Comparison of ENCODE assay signal across 8 mouse cellular contexts in genomic region chr9:15493925-15494558, GRCm38 (mm10). TPM values are rescaled to one million over a fixed set of nuclear protein-coding genes. Genes with fewer than 3 reads are reported as not detected.
A peak's percentile ranks its signal among the peaks of the same experiment; 100 is the strongest.
DNase-seq lines count a peak whose midpoint lies in the region; ATAC-seq and TF ChIP-seq lines count a peak whose summit lies in the region.

No protein-coding gene starts in this region.

- WGBS in heart, adult 2 months, result 5% methylated on average over 35 of the region's 37 CpGs
- WGBS in limb, embryonic 12.5 days, result 4% methylated on average over 31 of the region's 37 CpGs
- WGBS in midbrain, embryonic 12.5 days, result 2% methylated on average over 34 of the region's 37 CpGs

- peaks cover 6% of the 10 kb centered on the region; the same call in 1 of the 2 replicates for H3K79me2 ChIP-seq in heart, adult 2 months (replicated peaks; ENCODE audit: control insufficient read depth, insufficient read depth, low read length)

- peak; percentile 70 for TF ChIP-seq CTCF in heart, adult 2 months (IDR thresholded peaks at IDR 0.05)

- peak overlapping the region; percentile 96 for H3K9ac ChIP-seq in heart, adult 2 months (ENCODE audit: low read depth, low read length)
- H3K9ac ChIP-seq in limb, embryonic 12.5 days (replicated peaks), result peak overlapping the region; percentile 92
- peak overlapping the region; percentile 83 for H3K9ac ChIP-seq in midbrain, embryonic 12.5 days (replicated peaks)

- H3K27me3 ChIP-seq in heart, adult 2 months (ENCODE audit: control insufficient read depth, insufficient read depth, low read length), result no peaks in the 10 kb centered on the region
- peaks cover 7% of the 10 kb centered on the region; the same call in 1 of the 2 replicates for H3K27me3 ChIP-seq in limb, embryonic 12.5 days
- H3K27me3 ChIP-seq in midbrain, embryonic 12.5 days, result peaks cover 24% of the 10 kb centered on the region

- no peaks in the 10 kb centered on the region for H3K9me3 ChIP-seq in limb, embryonic 12.5 days
- no peaks in the 10 kb centered on the region for H3K9me3 ChIP-seq in midbrain, embryonic 12.5 days

- peak; percentile 37; the same call in 1 of the 2 replicates for TF ChIP-seq POLR2A in heart, adult 2 months (IDR thresholded peaks at IDR 0.05; ENCODE audit: insufficient read depth, low read depth, low read length)

- H3K4me2 ChIP-seq in limb, embryonic 12.5 days, result peak overlapping the region; percentile 90
- peak overlapping the region; percentile 96 for H3K4me2 ChIP-seq in midbrain, embryonic 12.5 days (replicated peaks)

- no peak for DNase-seq in cerebellum, adult 11 months
- DNase-seq in embryo, embryonic 9.5 days (ENCODE audit: extremely low spot score), result peak; percentile 84
- peak; percentile 73 to 75 for DNase-seq in heart, adult 2 months
- peak; percentile 75 for DNase-seq in kidney, adult 18-20 months
- DNase-seq in spleen, adult 18-20 months, result peak; percentile 16 to 44

- ATAC-seq in cerebellum, adult (ENCODE audit: insufficient number of reproducible peaks, low FRiP score, low TSS enrichment), result peak; percentile 53
- ATAC-seq in limb, embryonic 12.5 days (ENCODE audit: insufficient number of reproducible peaks, insufficient read depth, low FRiP score, low TSS enrichment, low read depth), result peak; percentile 64
- ATAC-seq in midbrain, embryonic 12.5 days (ENCODE audit: low FRiP score, low read depth), result peak; percentile 62

- peak overlapping the region; percentile 88 for H3K27ac ChIP-seq in heart, adult 2 months
- peak overlapping the region; percentile 59 for H3K27ac ChIP-seq in limb, embryonic 12.5 days
- no peak overlapping the region for H3K27ac ChIP-seq in midbrain, embryonic 12.5 days (replicated peaks)

- TF ChIP-seq EP300 in heart, adult 2 months (IDR thresholded peaks at IDR 0.05; ENCODE audit: insufficient read depth, low read depth, low read length), result 0 out of 2 replicates have a peak, but pooled peaks have one; percentile 11

- no peaks in the 10 kb centered on the region; the same call in none of the 2 replicates for H3K36me3 ChIP-seq in heart, adult 2 months (ENCODE audit: control insufficient read depth, insufficient read depth, low read length)
- H3K36me3 ChIP-seq in limb, embryonic 12.5 days, result no peaks in the 10 kb centered on the region
- H3K36me3 ChIP-seq in midbrain, embryonic 12.5 days, result no peaks in the 10 kb centered on the region

- H3K4me3 ChIP-seq in heart, adult 2 months, result peak overlapping the region; percentile 70
- H3K4me3 ChIP-seq in limb, embryonic 12.5 days (replicated peaks), result peak overlapping the region; percentile 78
- H3K4me3 ChIP-seq in midbrain, embryonic 12.5 days, result peak overlapping the region; percentile 83

- intact Hi-C loops in heart, adult 2 months (cut with DNase I), result loop anchor here (1.0 to 5.0 kb wide), 6 partner anchors 41 to 187 kb away; no protein-coding TSS in a partner anchor

- H3K4me1 ChIP-seq in heart, adult 2 months (ENCODE audit: control insufficient read depth, insufficient read depth, low read length), result peaks cover 27% of the 10 kb centered on the region
- peaks cover 34% of the 10 kb centered on the region for H3K4me1 ChIP-seq in limb, embryonic 12.5 days (replicated peaks)
- peaks cover 29% of the 10 kb centered on the region for H3K4me1 ChIP-seq in midbrain, embryonic 12.5 days

RNA-seq across cellular contexts. Expression of gene Smco4, which starts 0.8 kb away (rescaled TPM):
- total RNA-seq in heart, adult 2 months (2021), result 10 to 100 TPM; 24.9 to 25.8 TPM
- polyA plus RNA-seq in heart, adult 2 months (2012; rRNA removed), result 16.5 and 34.0 TPM in 2 replicates
- 2.0 and 3.1 TPM in 2 replicates for polyA plus RNA-seq in limb, embryonic 12.5 days (2016; fragmentation: Nextera tagmentation; extraction: Ambion mirVana)
- 0.79 and 1.6 TPM in 2 replicates for polyA plus RNA-seq in midbrain, embryonic 12.5 days (2016; fragmentation: Nextera tagmentation; extraction: Ambion mirVana)
